Mouse (Mus musculus) CH12.LX (cell line): ENCODE data around the gene Cdc42bpa. TPM values are rescaled to one million over a fixed set of nuclear protein-coding genes. Genes with fewer than 3 reads are reported as not detected.

ENCODE experiments used
- DNase-seq: peaks from one replicate; pipeline ENCODE4 v3.0.0-alpha.2; 2013; ENCODE audit errors: extremely low read depth
- H3K27ac ChIP-seq: 2 replicates; pipeline ENCODE4 v1.5.1; 2012; ENCODE audit warnings: low read depth, mild to moderate bottlenecking, control low read depth, moderate library complexity; ENCODE audit not compliant: insufficient read depth
- H3K27me3 ChIP-seq: replicated peaks from 2 replicates; pipeline ENCODE3; 2012; ENCODE audit warnings: inconsistent platforms
- H3K36me3 ChIP-seq, 2 experiments: replicated peaks in 1 of 2; 2 replicates each; pipeline versions ENCODE3 to v1.6.1; 2012; ENCODE audit warnings: inconsistent platforms in 1 of 2, low read length in 1 of 2, mild to moderate bottlenecking in 1 of 2, mixed read lengths in 1 of 2, moderate library complexity in 1 of 2; ENCODE audit not compliant: control insufficient read depth in 1 of 2, insufficient read depth in 1 of 2
- H3K4me1 ChIP-seq, 2 experiments: 2 replicates each; pipeline ENCODE4 v1.6.1; 2012; ENCODE audit warnings: inconsistent platforms in 1 of 2, moderate library complexity in 1 of 2; ENCODE audit not compliant: insufficient read depth in 2 of 2, control insufficient read depth in 1 of 2
- H3K4me2 ChIP-seq: 2 replicates; pipeline ENCODE4 v1.6.1; 2012; ENCODE audit warnings: low read depth, mild to moderate bottlenecking, control low read depth; ENCODE audit not compliant: poor library complexity, insufficient read depth, severe bottlenecking
- H3K4me3 ChIP-seq, 3 experiments: fragments of 150-350 bp in 1 of 3; sonication (generic) in 1 of 3; replicated peaks in 1 of 3; 2 replicates each; pipeline versions ENCODE3 to v1.5.1; 2011 to 2012; ENCODE audit warnings: low read depth in 2 of 3, low read length in 2 of 3, mild to moderate bottlenecking in 2 of 3, moderate library complexity in 2 of 3, control low read depth in 1 of 3, improper control_type of control experiment in 1 of 3, inconsistent platforms in 1 of 3, mixed read lengths in 1 of 3; ENCODE audit not compliant: poor library complexity in 1 of 3
- H3K79me2 ChIP-seq: replicated peaks from 2 replicates; pipeline ENCODE4 v1.6.1; 2012; ENCODE audit warnings: mild to moderate bottlenecking, moderate library complexity; ENCODE audit not compliant: control insufficient read depth, poor library complexity, insufficient read depth, severe bottlenecking; ENCODE audit errors: extremely low read depth
- H3K9ac ChIP-seq: 2 replicates; pipeline ENCODE4 v1.6.1; 2012; ENCODE audit warnings: low read depth, mild to moderate bottlenecking, control low read depth, moderate library complexity; ENCODE audit not compliant: insufficient read depth
- H3K9me3 ChIP-seq: replicated peaks from 2 replicates; pipeline ENCODE3; 2012; ENCODE audit warnings: low read length, inconsistent platforms, mixed read lengths
- BHLHE40 ChIP-seq: IDR thresholded peaks from 2 replicates; pipeline ENCODE4 v1.6.1; 2011; ENCODE audit warnings: mild to moderate bottlenecking, low read depth, low read length, improper control_type of control experiment
- CHD1 ChIP-seq: IDR thresholded peaks from 2 replicates; pipeline ENCODE4 v1.6.1; 2012; ENCODE audit warnings: low read depth, low read length, improper control_type of control experiment, inconsistent platforms
- CHD2 ChIP-seq: IDR thresholded peaks from 2 replicates; pipeline ENCODE4 v1.6.1; 2011; ENCODE audit warnings: low read length, improper control_type of control experiment
- CTCF ChIP-seq, 2 experiments: IDR thresholded peaks in 1 of 2; conservative IDR thresholded peaks in 1 of 2; 2 replicates each; pipeline ENCODE4 v1.5.1; 2011 to 2012; ENCODE audit warnings: low read depth in 2 of 2, low read length in 2 of 2, improper control_type of control experiment in 1 of 2, inconsistent platforms in 1 of 2, mild to moderate bottlenecking in 1 of 2, moderate library complexity in 1 of 2
- E2F4 ChIP-seq: IDR thresholded peaks from 2 replicates; pipeline ENCODE4 v1.6.1; 2011; ENCODE audit warnings: low read depth, low read length, improper control_type of control experiment; ENCODE audit not compliant: insufficient replicate concordance
- ELF1 ChIP-seq: IDR thresholded peaks from 2 replicates; pipeline ENCODE4 v1.6.1; 2014; ENCODE audit warnings: low read depth, mild to moderate bottlenecking, inconsistent platforms, low read length, improper control_type of control experiment
- EP300 ChIP-seq: IDR thresholded peaks from 2 replicates; pipeline ENCODE4 v1.6.1; 2011; ENCODE audit warnings: low read length, improper control_type of control experiment
- ETS1 ChIP-seq: conservative IDR thresholded peaks from 2 replicates; pipeline ENCODE4 v1.6.1; 2012; ENCODE audit warnings: low read depth, mild to moderate bottlenecking, inconsistent platforms, low read length, improper control_type of control experiment, moderate library complexity
- GABPA ChIP-seq: IDR thresholded peaks from 2 replicates; pipeline ENCODE4 v1.6.1; 2012; ENCODE audit warnings: low read depth, low read length, improper control_type of control experiment, inconsistent platforms; ENCODE audit not compliant: insufficient replicate concordance
- HCFC1 ChIP-seq: IDR thresholded peaks from 2 replicates; pipeline ENCODE4 v1.6.1; 2012; ENCODE audit warnings: low read depth, mild to moderate bottlenecking, inconsistent platforms, low read length, improper control_type of control experiment
- IRF4 ChIP-seq: IDR thresholded peaks from 2 replicates; pipeline ENCODE4 v1.6.1; 2014; ENCODE audit warnings: low read depth, mild to moderate bottlenecking, inconsistent platforms, low read length, improper control_type of control experiment
- JUN ChIP-seq: IDR thresholded peaks from 2 replicates; pipeline ENCODE4 v1.6.1; 2011; ENCODE audit warnings: low read depth, mild to moderate bottlenecking, low read length, improper control_type of control experiment, moderate library complexity; ENCODE audit not compliant: insufficient read depth
- JUND ChIP-seq: conservative IDR thresholded peaks from 2 replicates; pipeline ENCODE4 v1.6.1; 2011; ENCODE audit warnings: low read depth, low read length, improper control_type of control experiment
- KAT2A ChIP-seq: IDR thresholded peaks from 2 replicates; pipeline ENCODE4 v1.6.1; 2012; ENCODE audit warnings: low read length, improper control_type of control experiment, inconsistent platforms; ENCODE audit not compliant: insufficient replicate concordance
- MAFK ChIP-seq: IDR thresholded peaks from 2 replicates; pipeline ENCODE4 v1.6.1; 2011; ENCODE audit warnings: low read length, improper control_type of control experiment; ENCODE audit not compliant: insufficient replicate concordance
- MEF2A ChIP-seq: IDR thresholded peaks from 2 replicates; pipeline ENCODE4 v1.6.1; 2014; ENCODE audit warnings: low read depth, mild to moderate bottlenecking, inconsistent platforms, low read length, improper control_type of control experiment, borderline replicate concordance
- MXI1 ChIP-seq: IDR thresholded peaks from 2 replicates; pipeline ENCODE4 v1.6.1; 2011; ENCODE audit warnings: mild to moderate bottlenecking, low read depth, low read length, improper control_type of control experiment
- MYC ChIP-seq: IDR thresholded peaks from 2 replicates; pipeline ENCODE4 v1.6.1; 2011; ENCODE audit warnings: low read depth, mild to moderate bottlenecking, improper control_type of control experiment, low read length
- NELFE ChIP-seq: IDR thresholded peaks from 2 replicates; pipeline ENCODE4 v1.6.1; 2011; ENCODE audit warnings: low read depth, low read length, improper control_type of control experiment
- NRF1 ChIP-seq: IDR thresholded peaks from 2 replicates; pipeline ENCODE4 v1.6.1; 2014; ENCODE audit warnings: low read depth, mild to moderate bottlenecking, inconsistent platforms, low read length, improper control_type of control experiment, moderate library complexity
- PAX5 ChIP-seq: IDR thresholded peaks from 2 replicates; pipeline ENCODE4 v1.6.1; 2012; ENCODE audit warnings: low read length, inconsistent platforms, mixed read lengths
- POLR2AphosphoS2 ChIP-seq: IDR thresholded peaks from 2 replicates; pipeline ENCODE4 v1.6.1; 2011; ENCODE audit warnings: low read depth, low read length, improper control_type of control experiment
- RAD21 ChIP-seq: IDR thresholded peaks from 2 replicates; pipeline ENCODE4 v1.6.1; 2011; ENCODE audit warnings: low read depth, mild to moderate bottlenecking, low read length, improper control_type of control experiment, moderate library complexity
- RCOR1 ChIP-seq: conservative IDR thresholded peaks from 2 replicates; pipeline ENCODE4 v1.6.1; 2012; ENCODE audit warnings: low read depth, mild to moderate bottlenecking, inconsistent platforms, low read length, improper control_type of control experiment
- SIN3A ChIP-seq: IDR thresholded peaks from 2 replicates; pipeline ENCODE4 v1.6.1; 2012; ENCODE audit warnings: low read length, improper control_type of control experiment, inconsistent platforms
- TBP ChIP-seq: conservative IDR thresholded peaks from 2 replicates; pipeline ENCODE4 v1.6.1; 2011; ENCODE audit warnings: low read depth, low read length, improper control_type of control experiment
- TCF12 ChIP-seq: IDR thresholded peaks from 2 replicates; pipeline ENCODE4 v1.6.1; 2014; ENCODE audit warnings: low read depth, mild to moderate bottlenecking, inconsistent platforms, low read length, improper control_type of control experiment
- USF2 ChIP-seq: conservative IDR thresholded peaks from 2 replicates; pipeline ENCODE4 v1.6.1; 2011; ENCODE audit warnings: low read depth, low read length, improper control_type of control experiment
- ZNF384 ChIP-seq: IDR thresholded peaks from 2 replicates; pipeline ENCODE4 v1.6.1; 2012; ENCODE audit warnings: low read depth, low read length, improper control_type of control experiment, inconsistent platforms
- dilution Hi-C: fragments of 300-500 bp; cut with MboI; formaldehyde crosslinking; loops from 2 replicates; pipeline ENCODE4 v1.14.3; 2020; ENCODE audit warnings: low sequenced_read_pairs; ENCODE audit not compliant: extremely low pct_unique_long_range_greater_than_20kb, extremely low pct_ligation_motif_present
- in situ Hi-C: fragments of 300-500 bp; cut with MboI; formaldehyde crosslinking; loops from 3 replicates; pipeline ENCODE4 v1.14.3; 2019; ENCODE audit warnings: low sequenced_read_pairs, low pct_ligation_motif_present, low pct_unique_long_range_greater_than_20kb, mixed read lengths
- polyA plus RNA-seq: library from polyadenylated mRNA; unstranded; fragments of >175 nt; gene quantifications from 2 replicates; pipeline ENCODE4 v1.2.1, GENCODE M21; 2012; ENCODE audit warnings: low read depth; ENCODE audit not compliant: insufficient read length
- total RNA-seq, 2 experiments: library from RNA; depleted of rRNA; stranded (reverse); fragments of 300-350 nt in 1 of 2; fragments of >200 nt in 1 of 2; gene quantifications; 2 replicates each; pipeline ENCODE4 v1.2.3; 2012 to 2014

Gene Cdc42bpa
- total and polyA plus RNA-seq, 3 experiments: 5.3 to 9.0 (median 5.6) TPM

DNA sequence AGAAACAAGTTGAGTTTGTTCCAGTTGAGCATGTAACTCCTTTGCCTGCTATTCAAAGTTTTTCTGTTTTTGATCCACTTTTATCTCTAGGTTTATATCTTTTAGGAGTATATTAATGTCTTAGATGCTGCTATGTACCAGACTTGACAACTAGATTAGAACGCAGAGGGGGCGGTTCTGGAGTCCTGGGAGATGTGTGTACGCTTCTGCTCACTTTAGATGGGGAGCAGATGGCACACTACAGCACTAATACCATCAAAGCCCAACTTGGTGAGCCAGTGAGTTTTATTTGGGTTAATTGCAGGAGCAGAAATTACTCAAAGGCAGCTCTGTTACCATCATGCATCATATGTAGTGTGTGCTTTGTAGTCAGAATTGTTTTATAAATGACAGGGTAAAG, 77.2 kb downstream of the Cdc42bpa start:
- Histone ChIP-seq H3K27me3 (no peaks in the 10 kb centered on the region), H3K4me3 (no peak overlapping the region), H3K79me2 (no peaks in the 10 kb centered on the region), H3K9me3 (no peaks in the 10 kb centered on the region), H3K27ac (no peak overlapping the region), H3K4me2 (no peak overlapping the region), H3K4me1 (peaks cover 0 to 5% of the 10 kb centered on the region in 2 experiments; a peak in 2 of 4 replicates), H3K36me3 (no peaks in the 10 kb centered on the region), H3K9ac (no peak overlapping the region)
- no peak for DNase-seq
- no peak for TF ChIP-seq RCOR1
- no peak for TF ChIP-seq CHD2
- TF ChIP-seq E2F4: no peak
- TF ChIP-seq MYC: no peak
- TF ChIP-seq GABPA: no peak
- no peak for TF ChIP-seq USF2
- TF ChIP-seq CTCF (conservative IDR thresholded peaks at IDR 0.05 in 1 of 2, IDR thresholded peaks at IDR 0.05 in 1 of 2; ENCODE audit: low read depth in 2 of 2, low read length in 2 of 2): no peak
- TF ChIP-seq RAD21: no peak
- no peak for TF ChIP-seq ZNF384
- no peak for TF ChIP-seq NRF1
- TF ChIP-seq CHD1: no peak
- no peak for TF ChIP-seq JUN
- no peak for TF ChIP-seq EP300
- no peak for TF ChIP-seq TCF12
- TF ChIP-seq PAX5: no peak
- TF ChIP-seq MEF2A: no peak
- TF ChIP-seq KAT2A: no peak
- TF ChIP-seq SIN3A: no peak
- no peak for TF ChIP-seq MAFK
- TF ChIP-seq POLR2AphosphoS2: no peak
- in situ Hi-C loops: no loop called here
- dilution Hi-C loops: no loop called here

DNA sequence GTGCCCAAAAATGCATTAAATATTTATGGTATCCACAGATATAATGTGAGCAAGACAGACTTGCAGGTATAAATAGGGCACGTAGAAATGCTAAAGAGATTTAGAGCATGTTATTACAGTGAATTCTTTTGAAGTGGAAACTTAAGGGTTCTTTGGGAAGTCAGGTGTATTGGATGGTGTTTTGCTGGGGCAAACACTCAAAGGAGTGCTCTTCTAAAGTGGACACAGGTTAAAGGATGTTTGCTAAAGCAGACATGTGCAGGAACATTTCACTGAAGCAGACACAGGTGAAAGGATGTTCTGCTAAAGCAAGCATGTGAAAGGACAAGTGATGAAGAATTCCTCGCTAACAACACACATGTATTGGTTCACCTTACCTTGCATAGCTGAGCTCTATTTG, 83.9 kb downstream of the Cdc42bpa start:
- Histone ChIP-seq H3K27ac (no peak overlapping the region), H3K36me3 (no peaks in the 10 kb centered on the region), H3K9ac (no peak overlapping the region), H3K9me3 (peaks cover 2% of the 10 kb centered on the region), H3K79me2 (no peaks in the 10 kb centered on the region), H3K4me3 (no peak overlapping the region), H3K4me2 (no peak overlapping the region), H3K27me3 (no peaks in the 10 kb centered on the region), H3K4me1 (no peaks in the 10 kb centered on the region)
- dilution Hi-C loops: no loop called here
- TF ChIP-seq ETS1 (no peak), NRF1 (no peak), TBP (no peak), MXI1 (no peak), PAX5 (no peak), ELF1 (no peak), CHD1 (no peak), SIN3A (no peak), E2F4 (no peak), BHLHE40 (no peak), NELFE (no peak), USF2 (no peak), IRF4 (no peak), EP300 (no peak), HCFC1 (no peak), JUND (no peak)
- in situ Hi-C loops: no loop called here
- no peak for DNase-seq
